Mouse (Mus musculus) left cerebral cortex, postnatal 14 days (tissue): ENCODE measurements around the gene Gucy2c. TPM values are rescaled to one million over a fixed set of nuclear protein-coding genes. Genes with fewer than 3 reads are reported as not detected.

Experiments
- microRNA-seq, 2 experiments: library from miRNA; unstranded; fragments of <30 nt; microRNA quantifications; one replicate each; pipeline ENCODE4 v1.2.0; 2022
- total RNA-seq, 2 experiments: library from RNA; stranded (reverse); gene quantifications; 2 replicates each; pipeline ENCODE4 v1.2.3; 2021

Gucy2c gene
- total RNA-seq, 2 experiments from 2014 or later, result 0.42 to 0.57 TPM

Small RNA genes within 50 kb of the gene (microRNA-seq; reads per million reads assigned to microRNA genes)
- gene Gm44364, result 0 reads per million in 2 experiments

Other genes with a start within 250 kb of the Gucy2c start
- gene Plbd1, start 119.8 kb downstream of the Gucy2c start, total RNA-seq, result under 1 TPM; 0.33 to 0.47 TPM
- gene Hist4h4, start 22.6 kb upstream of the Gucy2c start, total RNA-seq, result 10 to 100 TPM in 1 of 2 experiments, 1 to 10 TPM in 1; 7.9 to 10.4 TPM
- 10 to 100 TPM; 65.7 to 66.8 TPM for gene H2afj, start 26.5 kb upstream of the Gucy2c start, total RNA-seq
- gene BC049715, start 45.9 kb upstream of the Gucy2c start, total RNA-seq, result 1 to 10 TPM; 2.7 to 4.8 TPM
- gene Wbp11, start 46.5 kb upstream of the Gucy2c start, total RNA-seq, result 100 to 1,000 TPM; 120 to 128 TPM
- gene Smco3, start 53.7 kb upstream of the Gucy2c start, total RNA-seq, result 1 to 10 TPM; 2.1 to 4.2 TPM
- under 1 TPM in 1 of 2 experiments, not detected in 1; 0.21 TPM for gene Art4, start 76.0 kb upstream of the Gucy2c start, total RNA-seq
- 10 to 100 TPM; 44.9 to 54.4 TPM for gene Mgp, start 94.1 kb upstream of the Gucy2c start, total RNA-seq
- gene Erp27, start 140.4 kb upstream of the Gucy2c start, total RNA-seq, result under 1 TPM; 0.34 to 0.81 TPM
- 1 to 10 TPM; 1.3 to 1.6 TPM for gene Pde6h, start 142.1 kb upstream of the Gucy2c start, total RNA-seq
- 10 to 100 TPM; 16.6 to 17.0 TPM for gene Arhgdib, start 160.1 kb upstream of the Gucy2c start, total RNA-seq